Mouse (Mus musculus): Measurements from ENCODE around the gene Tyk2.

GRCm38 (mm10) chr9:21145431-21145830, 14.4 kb upstream of the Tyk2 start:
- TF ChIP-seq EP300 (IDR thresholded peaks at IDR 0.05; ENCODE audit: low read depth) (no peak), CTCF (IDR thresholded peaks at IDR 0.05; ENCODE audit: low read depth) (no peak)

Data from liver, embryonic 14.5 days (tissue).